8 mouse cellular contexts compared by ENCODE assay signal in the genomic region with DNA sequence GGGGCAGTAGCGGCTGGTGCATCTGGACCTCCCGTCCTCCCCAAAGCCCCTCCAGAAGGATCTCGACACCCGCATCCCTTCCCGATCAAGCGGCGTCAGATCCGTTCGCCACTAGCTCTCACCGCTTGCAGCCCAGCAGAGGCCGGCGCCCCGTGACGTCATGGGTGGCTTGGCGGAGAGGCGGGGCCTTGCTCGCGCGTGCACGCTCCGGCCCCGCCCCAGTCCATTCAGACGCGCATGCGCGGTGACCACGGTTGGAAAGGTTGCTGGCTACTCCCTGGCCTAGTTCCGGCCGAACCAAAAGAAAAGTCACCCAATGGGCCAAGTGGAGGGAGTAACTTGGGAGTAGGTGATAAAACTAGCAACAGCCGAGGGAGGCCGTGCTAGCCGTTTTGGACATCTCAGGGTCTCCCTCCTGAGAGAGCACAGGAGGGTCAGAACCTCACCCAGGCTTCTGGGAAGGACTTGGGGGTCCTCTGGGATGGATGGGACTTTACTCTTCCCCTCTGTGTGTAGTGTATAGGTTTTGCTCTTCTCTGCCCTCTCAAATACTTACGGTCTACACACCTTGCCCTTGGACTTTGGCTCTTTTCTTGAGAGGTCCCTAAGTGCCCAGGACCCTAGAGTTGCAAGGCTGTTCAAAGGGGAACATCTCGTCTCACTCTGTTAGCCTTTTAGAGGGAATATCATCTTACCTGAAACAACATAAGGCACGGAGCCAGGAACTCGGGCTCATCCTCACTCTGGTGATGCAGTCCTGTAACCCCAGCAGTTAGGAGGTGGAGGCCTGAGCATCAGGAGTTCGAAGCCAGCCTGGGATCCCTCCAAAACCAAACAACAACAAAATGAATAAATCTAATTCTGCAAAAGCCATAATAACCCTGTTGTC. TPM values are rescaled to one million over a fixed set of nuclear protein-coding genes. Genes with fewer than 3 reads are reported as not detected.
A peak's percentile ranks its signal among the peaks of the same experiment; 100 is the strongest.
DNase-seq lines count a peak whose midpoint lies in the region; ATAC-seq lines count a peak whose summit lies in the region.

No protein-coding gene starts in this region.

- peaks cover 15% of the 10 kb centered on the region for H3K4me1 ChIP-seq in hindbrain, embryonic 12.5 days

- peak overlapping the region; percentile 53 for H3K4me3 ChIP-seq in hindbrain, embryonic 12.5 days

- WGBS in hindbrain, embryonic 12.5 days = 12% methylated on average over 37 of the region's 37 CpGs

- H3K27ac ChIP-seq in hindbrain, embryonic 12.5 days = peak overlapping the region; percentile 64; the same call in 1 of the 2 replicates

- H3K36me3 ChIP-seq in hindbrain, embryonic 12.5 days = no peaks in the 10 kb centered on the region

- no peaks in the 10 kb centered on the region for H3K27me3 ChIP-seq in hindbrain, embryonic 12.5 days

- peak overlapping the region; percentile 77 for H3K9ac ChIP-seq in hindbrain, embryonic 12.5 days

- peak overlapping the region; percentile 70 for H3K4me2 ChIP-seq in hindbrain, embryonic 12.5 days (replicated peaks)

- H3K9me3 ChIP-seq in hindbrain, embryonic 12.5 days (replicated peaks) = no peaks in the 10 kb centered on the region

- DNase-seq in MN1 (ENCODE audit: low spot score) = peak; percentile 94
- peak; percentile 95 for DNase-seq in cerebellum, adult 9-10 months
- peak; percentile 76 to 97 for DNase-seq in frontal cortex, adult 2 months (ENCODE audit: extremely low spot score in 1 of 2, low spot score in 1 of 2)
- DNase-seq in layer of hippocampus, postnatal 14 days (ENCODE audit: low spot score in 2 of 2) = peak; percentile 93 to 95
- peak; percentile 99 for DNase-seq in lung, postnatal 14 days
- peak; percentile 88 for DNase-seq in retina, adult 2 months (ENCODE audit: low read depth, low spot score)
- peak; percentile 92 to 94 for DNase-seq in thymus, postnatal 36 days

- ATAC-seq in hindbrain, embryonic 12.5 days (ENCODE audit: low FRiP score) = peak; percentile 93

RNA-seq across cellular contexts. Expression of gene Taok2, which starts 13.8 kb away (rescaled TPM):
- 105 and 110 TPM in 2 replicates for polyA plus RNA-seq in frontal cortex, adult 2 months (2012; rRNA removed)
- 63.5 and 66.6 TPM in 2 replicates for polyA plus RNA-seq in hindbrain, embryonic 12.5 days (2016; fragmentation: Nextera tagmentation; extraction: Ambion mirVana)
- 100 to 1,000 TPM; 141 to 147 TPM for total RNA-seq in layer of hippocampus, postnatal 14 days (2021)

RNA-seq across cellular contexts. Expression of gene Tmem219, which starts 24.4 kb away (rescaled TPM):
- 27.7 and 30.9 TPM in 2 replicates for polyA plus RNA-seq in frontal cortex, adult 2 months (2012; rRNA removed)
- polyA plus RNA-seq in hindbrain, embryonic 12.5 days (2016; fragmentation: Nextera tagmentation; extraction: Ambion mirVana) = 21.8 and 23.0 TPM in 2 replicates
- 10 to 100 TPM; 25.2 to 27.5 TPM for total RNA-seq in layer of hippocampus, postnatal 14 days (2021)

RNA-seq across cellular contexts. Expression of gene Kctd13, which starts 30.3 kb away (rescaled TPM):
- polyA plus RNA-seq in frontal cortex, adult 2 months (2012; rRNA removed) = 163 and 171 TPM in 2 replicates
- polyA plus RNA-seq in hindbrain, embryonic 12.5 days (2016; fragmentation: Nextera tagmentation; extraction: Ambion mirVana) = 58.1 and 59.3 TPM in 2 replicates
- 100 to 1,000 TPM; 140 to 145 TPM for total RNA-seq in layer of hippocampus, postnatal 14 days (2021)

RNA-seq across cellular contexts. Expression of gene Ino80e, which starts 36.2 kb away (rescaled TPM):
- 56.0 and 58.8 TPM in 2 replicates for polyA plus RNA-seq in frontal cortex, adult 2 months (2012; rRNA removed)
- 89.0 and 92.6 TPM in 2 replicates for polyA plus RNA-seq in hindbrain, embryonic 12.5 days (2016; fragmentation: Nextera tagmentation; extraction: Ambion mirVana)
- 10 to 100 TPM; 46.1 to 50.1 TPM for total RNA-seq in layer of hippocampus, postnatal 14 days (2021)

RNA-seq across cellular contexts. Expression of gene Hirip3, which starts 36.6 kb away (rescaled TPM):
- polyA plus RNA-seq in frontal cortex, adult 2 months (2012; rRNA removed) = 89.0 and 92.5 TPM in 2 replicates
- polyA plus RNA-seq in hindbrain, embryonic 12.5 days (2016; fragmentation: Nextera tagmentation; extraction: Ambion mirVana) = 30.5 and 35.4 TPM in 2 replicates
- total RNA-seq in layer of hippocampus, postnatal 14 days (2021) = 10 to 100 TPM; 27.6 to 34.7 TPM

Comparison
In these comparisons a context has a peak if more than half of its experiments do, and no peak if none do; other contexts are left out.
1. Peak in every context shown above with its lines: DNase-seq, ATAC-seq, H3K4me3 ChIP-seq and H3K27ac ChIP-seq.